Mouse (Mus musculus) kidney, postnatal 14 days (tissue): Measurements from ENCODE around the gene Nkx2-2.
"Not testable (repeated sequence)": the region's sequence is repeated elsewhere in the genome, so short reads cannot be mapped to it uniquely, and the experiment has no call there.

Experiments used
- DNase-seq: peaks from one replicate; pipeline ENCODE4 v3.0.0; 2022; ENCODE audit warnings: mixed read lengths

The Nkx2-2 gene

GRCm38 (mm10) chr2:147181304-147181665 lies 12.8 kb downstream of the Nkx2-2 start:
- no peak for DNase-seq

GRCm38 (mm10) chr2:147180649-147181303 lies 13.3 kb downstream of the Nkx2-2 start:
- no peak for DNase-seq

GRCm38 (mm10) chr2:147178091-147179059 lies 15.7 kb downstream of the Nkx2-2 start:
- DNase-seq, result peak; percentile 58

- DNase-seq, result peak; percentile 83
These were observed 16.4 kb downstream of the Nkx2-2 start for GRCm38 (mm10) chr2:147177672-147178071.

- no peak for DNase-seq
These were observed 18.7 kb downstream of the Nkx2-2 start for GRCm38 (mm10) chr2:147175296-147175695.

- no peak for DNase-seq
These were observed 20.3 kb downstream of the Nkx2-2 start for GRCm38 (mm10) chr2:147173751-147174150.

- not testable (repeated sequence) for DNase-seq
These were observed 23.5 kb downstream of the Nkx2-2 start for GRCm38 (mm10) chr2:147170538-147170937.

- DNase-seq, result no peak
These were observed 28.2 kb downstream of the Nkx2-2 start for GRCm38 (mm10) chr2:147165863-147166262.

GRCm38 (mm10) chr2:147165376-147165775 lies 28.7 kb downstream of the Nkx2-2 start:
- no peak for DNase-seq

GRCm38 (mm10) chr2:147152543-147152942 lies 41.5 kb downstream of the Nkx2-2 start:
- no peak for DNase-seq
